Mouse (Mus musculus) midbrain, embryonic 13.5 days (tissue): Measurements from ENCODE around the gene Opn1sw. TPM values are rescaled to one million over a fixed set of nuclear protein-coding genes. Genes with fewer than 3 reads are reported as not detected.

Experiments
- ATAC-seq: fragments of 200-750 bp; cut with Nextera tagmentation; 2 replicates; pipeline ENCODE4 v1.8.0; 2017; ENCODE audit warnings: mild to moderate bottlenecking, moderate TSS enrichment, moderate library complexity
- H3K27ac ChIP-seq: fragments of 300-500 bp; sonication (generic); 2 replicates; pipeline ENCODE4 v1.5.1; 2015; ENCODE audit warnings: inconsistent platforms, mild to moderate bottlenecking, moderate library complexity
- H3K27me3 ChIP-seq: fragments of 300-500 bp; sonication (generic); 2 replicates; pipeline ENCODE4 v1.6.1; 2015; ENCODE audit warnings: mild to moderate bottlenecking, inconsistent platforms
- H3K36me3 ChIP-seq: fragments of 300-500 bp; sonication (generic); 2 replicates; pipeline ENCODE4 v1.6.1; 2015; ENCODE audit warnings: mild to moderate bottlenecking, inconsistent platforms
- H3K4me1 ChIP-seq: fragments of 300-500 bp; sonication (generic); replicated peaks from 2 replicates; pipeline ENCODE4 v1.6.1; 2015; ENCODE audit warnings: inconsistent platforms
- H3K4me2 ChIP-seq: fragments of 300-500 bp; sonication (generic); replicated peaks from 2 replicates; pipeline ENCODE4 v1.6.1; 2015; ENCODE audit warnings: moderate library complexity, mild to moderate bottlenecking, inconsistent platforms
- H3K4me3 ChIP-seq: fragments of 300-500 bp; sonication (generic); replicated peaks from 2 replicates; pipeline ENCODE4 v1.5.1; 2015; ENCODE audit warnings: mild to moderate bottlenecking, inconsistent platforms
- H3K9ac ChIP-seq: fragments of 300-500 bp; sonication (generic); replicated peaks from 2 replicates; pipeline ENCODE4 v1.6.1; 2015; ENCODE audit warnings: mild to moderate bottlenecking, inconsistent platforms
- H3K9me3 ChIP-seq: fragments of 300-500 bp; sonication (generic); 2 replicates; pipeline ENCODE4 v1.6.1; 2016; ENCODE audit warnings: mild to moderate bottlenecking, inconsistent platforms
- WGBS: fragments of 180-500 bp; shearing (Covaris S2); methylation state at CpG from one replicate; pipeline ENCODE4 v1.1.7; 2015; 5-methylcytosine and 5-hydroxymethylcytosine counted together
- polyA plus RNA-seq: library from polyadenylated mRNA; unstranded; fragments of >200 nt; fragmentation: Nextera tagmentation; extraction: Ambion mirVana; gene quantifications from 2 replicates; pipeline ENCODE4 v1.2.1, GENCODE M21; 2015

The Opn1sw gene
- polyA plus RNA-seq, 1 experiment from 2014 or later: 0.30 TPM

GRCm38 (mm10) chr6:29428171-29428570 lies 39.9 kb upstream of the Opn1sw start:
- peaks cover 28% of the 10 kb centered on the region for H3K27me3 ChIP-seq
- H3K27ac ChIP-seq: no peak overlapping the region
- no peaks in the 10 kb centered on the region for H3K9me3 ChIP-seq
- no peak overlapping the region for H3K4me3 ChIP-seq
- no peak overlapping the region for H3K9ac ChIP-seq
- H3K4me1 ChIP-seq: peaks cover 12% of the 10 kb centered on the region
- H3K4me2 ChIP-seq: no peak overlapping the region
- H3K36me3 ChIP-seq: no peaks in the 10 kb centered on the region
- ATAC-seq: no peak
- 57% methylated on average over 4 of the region's 4 CpGs for WGBS

DNA sequence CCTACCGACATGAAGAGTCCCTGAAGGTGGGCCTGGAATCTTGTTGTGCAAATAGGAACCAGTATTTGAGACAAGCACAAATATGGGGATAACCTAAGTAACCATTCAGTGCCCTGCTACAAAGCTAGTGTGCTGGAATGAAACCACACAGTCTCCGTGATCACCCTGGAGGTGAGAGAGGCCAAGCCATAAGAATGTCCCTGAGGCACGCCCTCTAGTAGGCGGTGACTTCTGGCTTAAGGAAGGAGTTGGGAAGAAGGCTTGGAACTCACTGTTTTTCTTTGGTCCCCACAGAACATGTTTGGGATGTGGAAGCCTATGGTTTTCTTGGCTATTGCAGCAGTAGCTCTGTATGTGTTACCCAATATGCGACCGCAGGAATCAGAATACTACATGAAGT lies 38.1 kb upstream of the Opn1sw start:
- H3K27me3 ChIP-seq: peaks cover 10% of the 10 kb centered on the region
- H3K4me2 ChIP-seq: no peak overlapping the region
- no peaks in the 10 kb centered on the region for H3K9me3 ChIP-seq
- H3K36me3 ChIP-seq: peaks cover 3% of the 10 kb centered on the region; the same call in 1 of the 2 replicates
- no peak overlapping the region for H3K4me3 ChIP-seq
- H3K4me1 ChIP-seq: no peaks in the 10 kb centered on the region; the same call in 1 of the 2 replicates
- 78% methylated on average over 6 of the region's 6 CpGs for WGBS
- ATAC-seq: no peak
- H3K9ac ChIP-seq: no peak overlapping the region
- H3K27ac ChIP-seq: no peak overlapping the region

DNA sequence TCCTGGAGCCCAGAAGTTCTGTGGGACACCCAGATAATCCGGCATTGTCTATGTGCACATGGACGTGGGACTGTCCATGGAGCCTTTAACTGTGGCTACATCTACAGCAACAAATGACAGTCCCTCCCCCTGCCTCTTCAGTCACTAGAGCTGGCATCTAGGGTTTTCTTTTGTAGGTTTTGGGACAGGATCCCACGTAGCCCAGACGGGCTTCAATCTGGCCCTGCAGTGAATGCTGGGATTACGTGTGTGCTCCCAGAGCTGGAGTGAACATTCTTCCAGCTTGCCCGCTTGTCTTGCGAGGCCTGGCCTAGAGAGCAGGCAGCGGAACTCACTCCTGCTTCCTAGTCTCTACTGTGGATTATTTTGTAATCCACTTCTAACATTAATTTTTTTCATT lies 36.9 kb upstream of the Opn1sw start:
- no peaks in the 10 kb centered on the region for H3K9me3 ChIP-seq
- no peak for ATAC-seq
- no peak overlapping the region for H3K27ac ChIP-seq
- WGBS: 74% methylated on average over 8 of the region's 8 CpGs
- H3K36me3 ChIP-seq: peaks cover 6% of the 10 kb centered on the region; the same call in 1 of the 2 replicates
- H3K4me1 ChIP-seq: no peaks in the 10 kb centered on the region
- no peaks in the 10 kb centered on the region; the same call in 1 of the 2 replicates for H3K27me3 ChIP-seq
- H3K9ac ChIP-seq: no peak overlapping the region
- no peak overlapping the region for H3K4me2 ChIP-seq
- no peak overlapping the region for H3K4me3 ChIP-seq

DNA sequence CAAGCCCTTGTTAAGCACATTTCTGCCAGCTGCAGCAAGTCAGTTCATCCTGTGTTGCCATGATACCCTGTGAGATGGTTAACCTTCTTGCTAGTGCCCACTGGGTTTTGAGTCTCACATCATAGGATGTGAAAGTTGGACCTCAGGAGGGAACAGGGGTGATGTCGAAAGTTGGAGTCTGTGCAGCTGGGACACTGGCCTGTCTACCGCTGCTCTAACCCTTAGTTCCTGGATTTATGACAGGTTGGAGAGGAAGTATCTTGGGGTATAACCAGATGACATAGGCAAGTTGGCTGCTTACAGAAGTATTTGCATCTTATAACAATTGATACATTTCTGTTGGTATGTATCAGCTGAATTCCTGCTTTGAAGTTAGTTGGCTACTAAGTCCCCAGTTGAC lies 32.3 kb upstream of the Opn1sw start:
- WGBS: 95% methylated on average over 2 of the region's 2 CpGs
- H3K4me3 ChIP-seq: no peak overlapping the region
- H3K36me3 ChIP-seq: peaks cover 27% of the 10 kb centered on the region

GRCm38 (mm10) chr6:29415446-29415845 lies 27.2 kb upstream of the Opn1sw start:
- H3K27me3 ChIP-seq: no peaks in the 10 kb centered on the region
- peak overlapping the region; percentile 10; the same call in 1 of the 2 replicates for H3K9ac ChIP-seq
- H3K9me3 ChIP-seq: no peaks in the 10 kb centered on the region
- no peak overlapping the region for H3K4me3 ChIP-seq
- no peak overlapping the region for H3K4me2 ChIP-seq
- no peaks in the 10 kb centered on the region for H3K4me1 ChIP-seq
- H3K27ac ChIP-seq: no peak overlapping the region
- WGBS: 90% methylated on average over 9 of the region's 9 CpGs
- ATAC-seq: no peak
- peaks cover 67% of the 10 kb centered on the region for H3K36me3 ChIP-seq

More for the DNA sequence above, 32.3 kb upstream of the Opn1sw start:
- Histone ChIP-seq H3K9ac (no peak overlapping the region), H3K27me3 (no peaks in the 10 kb centered on the region), H3K4me2 (no peak overlapping the region), H3K4me1 (no peaks in the 10 kb centered on the region), H3K9me3 (no peaks in the 10 kb centered on the region), H3K27ac (no peak overlapping the region)
- ATAC-seq: no peak

- WGBS: 88% methylated on average over 6 of the region's 6 CpGs
- H3K27me3 ChIP-seq: peaks cover 12% of the 10 kb centered on the region
- H3K4me3 ChIP-seq: no peak overlapping the region
- ATAC-seq: no peak
- no peak overlapping the region for H3K27ac ChIP-seq
- no peaks in the 10 kb centered on the region for H3K9me3 ChIP-seq
- no peak overlapping the region for H3K9ac ChIP-seq
- H3K36me3 ChIP-seq: peaks cover 49% of the 10 kb centered on the region
- 0 out of 2 replicates have a peak, but pooled peaks cover 4% of the 10 kb centered on the region for H3K4me1 ChIP-seq
- H3K4me2 ChIP-seq: no peak overlapping the region
These were observed 18.1 kb upstream of the Opn1sw start for GRCm38 (mm10) chr6:29406412-29406811.

DNA sequence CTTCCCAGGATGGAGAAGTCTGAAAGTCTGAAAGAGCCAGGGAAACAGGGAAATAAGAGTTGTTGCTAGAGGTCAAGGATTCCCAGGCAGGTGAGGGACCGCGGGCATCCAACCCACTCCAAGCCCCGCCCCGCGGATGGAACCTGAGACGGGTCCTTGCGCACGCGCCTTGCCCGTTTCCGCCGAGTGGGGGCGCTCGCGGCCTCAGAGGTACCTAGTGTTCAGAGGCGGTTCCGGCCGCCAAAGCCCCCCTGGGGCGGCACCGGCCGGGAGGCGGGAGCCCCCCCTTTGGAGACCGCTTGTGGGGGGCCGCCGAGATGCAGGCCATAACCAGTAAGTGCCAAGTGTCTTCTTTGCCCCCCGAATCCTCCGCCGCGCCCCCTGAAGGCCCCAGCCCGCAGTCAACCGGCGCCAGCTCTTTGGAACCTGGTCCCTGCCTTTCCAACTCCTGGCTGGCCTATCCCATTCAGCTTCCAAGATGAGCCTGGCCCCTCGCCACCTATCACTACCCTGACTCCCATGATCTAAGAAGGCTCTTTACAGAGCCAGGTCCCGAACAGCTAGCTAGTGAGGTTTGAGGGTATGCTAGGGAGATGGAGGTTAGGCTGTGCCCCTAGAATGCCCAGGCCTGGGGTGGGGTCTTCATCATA lies 14.6 kb upstream of the Opn1sw start:
- peaks cover 6% of the 10 kb centered on the region for H3K4me1 ChIP-seq
- peaks cover 12% of the 10 kb centered on the region for H3K27me3 ChIP-seq
- ATAC-seq: no peak
- H3K4me3 ChIP-seq: no peak overlapping the region
- no peak overlapping the region for H3K9ac ChIP-seq
- peaks cover 17% of the 10 kb centered on the region for H3K36me3 ChIP-seq
- H3K27ac ChIP-seq: no peak overlapping the region
- H3K9me3 ChIP-seq: no peaks in the 10 kb centered on the region
- 0 out of 2 replicates have a peak overlapping the region, but pooled peaks have one; percentile 2 for H3K4me2 ChIP-seq
- WGBS: 7% methylated on average over 33 of the region's 34 CpGs

GRCm38 (mm10) chr6:29399851-29400250 lies 11.6 kb upstream of the Opn1sw start:
- H3K27me3 ChIP-seq: peaks cover 18% of the 10 kb centered on the region
- H3K36me3 ChIP-seq: no peaks in the 10 kb centered on the region
- no peak overlapping the region for H3K27ac ChIP-seq
- H3K9me3 ChIP-seq: no peaks in the 10 kb centered on the region
- 66% methylated on average over 4 of the region's 4 CpGs for WGBS
- H3K4me3 ChIP-seq: no peak overlapping the region
- no peak for ATAC-seq
- H3K4me2 ChIP-seq: no peak overlapping the region
- peaks cover 24% of the 10 kb centered on the region for H3K4me1 ChIP-seq
- no peak overlapping the region for H3K9ac ChIP-seq

GRCm38 (mm10) chr6:29397575-29397974 lies 9.3 kb upstream of the Opn1sw start:
- Histone ChIP-seq H3K4me3 (peak overlapping the region; percentile 71), H3K9ac (peak overlapping the region; percentile 82), H3K4me2 (peak overlapping the region; percentile 81), H3K4me1 (peaks cover 20% of the 10 kb centered on the region), H3K27ac (peak overlapping the region; percentile 69), H3K9me3 (no peaks in the 10 kb centered on the region), H3K36me3 (no peaks in the 10 kb centered on the region), H3K27me3 (peaks cover 25% of the 10 kb centered on the region)
- peak; percentile 55 for ATAC-seq
- 5% methylated on average over 6 of the region's 6 CpGs for WGBS

DNA sequence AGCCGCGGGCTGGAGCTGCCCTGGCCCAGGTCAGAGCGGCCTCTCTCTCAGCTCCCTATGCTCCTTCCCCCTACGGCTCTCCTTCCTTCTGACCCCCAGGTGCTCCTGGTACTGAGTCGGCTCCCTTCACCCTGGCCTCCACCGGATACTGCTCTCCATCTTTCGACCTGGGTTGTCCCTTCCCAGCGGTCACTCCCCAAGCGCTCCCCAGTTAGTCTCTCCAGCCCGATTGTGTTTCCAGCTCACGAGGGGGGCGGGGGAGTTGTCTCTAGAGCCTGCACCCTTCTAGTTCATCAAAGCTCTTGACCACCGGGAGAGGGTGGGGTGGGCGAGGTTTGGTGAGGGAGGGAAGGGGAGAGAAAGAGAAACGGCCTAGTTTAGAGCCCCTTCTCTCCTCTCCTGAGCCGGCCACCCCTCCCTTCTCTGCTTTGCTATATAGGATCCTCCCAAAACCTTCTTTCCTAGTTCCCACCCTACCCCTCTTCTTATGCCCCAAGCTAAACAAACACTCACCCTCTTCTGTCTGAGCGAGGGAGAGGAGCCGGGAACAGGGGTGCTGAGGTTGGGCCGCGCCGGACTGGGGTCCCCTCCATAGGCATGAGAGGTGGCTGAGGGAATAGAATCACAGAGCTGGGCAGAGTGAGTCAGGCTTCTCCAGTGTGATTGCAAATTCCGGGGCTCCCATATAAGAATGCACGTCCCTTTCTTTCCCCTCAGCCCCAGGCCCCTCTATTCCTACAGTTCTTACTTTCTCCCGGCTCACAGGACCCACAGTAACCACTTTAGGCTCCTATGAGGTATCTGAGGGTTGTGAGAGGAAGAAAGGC lies 8.7 kb upstream of the Opn1sw start:
- peaks cover 20% of the 10 kb centered on the region for H3K4me1 ChIP-seq
- WGBS: 1% methylated on average over 24 of the region's 24 CpGs
- peak overlapping the region; percentile 81 for H3K4me2 ChIP-seq
- no peaks in the 10 kb centered on the region for H3K36me3 ChIP-seq
- H3K27me3 ChIP-seq: peaks cover 21% of the 10 kb centered on the region
- H3K27ac ChIP-seq: peak overlapping the region; percentile 69
- peak overlapping the region; percentile 71 for H3K4me3 ChIP-seq
- ATAC-seq: peak; percentile 84
- H3K9me3 ChIP-seq: no peaks in the 10 kb centered on the region
- peak overlapping the region; percentile 82 for H3K9ac ChIP-seq

DNA sequence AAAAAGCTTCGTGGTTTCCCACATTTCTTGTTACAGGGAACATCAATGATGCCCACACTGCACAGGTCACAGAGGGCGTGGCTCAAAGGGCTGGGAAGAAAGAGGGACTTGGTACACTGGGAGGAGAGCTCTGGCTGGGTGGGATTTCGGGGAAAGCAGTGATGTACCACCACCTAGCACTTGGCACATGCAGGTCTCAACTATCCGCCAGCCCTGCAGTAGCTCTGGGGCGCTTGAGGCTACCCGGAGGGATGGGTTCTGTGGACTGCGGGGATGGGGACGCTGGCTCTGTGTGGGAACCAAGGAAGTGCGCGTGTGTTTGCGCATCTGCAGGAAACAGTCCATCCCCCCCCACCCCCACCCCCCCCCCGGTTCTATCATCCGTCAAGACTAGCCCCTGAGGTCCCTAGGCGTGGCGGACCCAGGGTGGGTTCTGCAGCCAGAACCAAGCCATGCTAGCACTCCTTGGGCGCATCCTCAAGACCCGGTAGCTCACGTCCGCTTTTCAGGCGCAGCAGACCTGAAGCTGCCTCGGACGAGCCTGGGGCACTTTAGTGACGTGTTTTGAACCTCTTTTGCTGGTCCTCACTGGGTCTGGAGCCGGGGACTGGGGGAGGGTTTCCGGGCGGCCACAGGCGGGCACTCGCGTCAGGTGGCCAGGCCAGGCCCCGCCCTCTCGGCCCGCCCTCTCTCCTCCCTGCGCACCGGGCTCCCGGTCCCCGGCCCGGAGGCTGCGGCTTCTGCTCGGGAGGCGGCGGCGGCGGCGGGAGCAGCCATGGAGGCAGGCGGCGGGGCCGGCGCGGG lies 7.8 kb upstream of the Opn1sw start, which contains the start of gene Ccdc136:
Gene Ccdc136 (plus strand): TSS at position 400 of the 804 bp plus-strand sequence.
- Histone ChIP-seq H3K4me3 (peak within 1 kb of the TSS; percentile 71), H3K9ac (peak within 1 kb of the TSS; percentile 82), H3K27me3 (peaks cover 19% of the 10 kb centered on the region), H3K4me2 (peak within 1 kb of the TSS; percentile 81), H3K36me3 (no peaks in the 10 kb centered on the region), H3K9me3 (no peaks in the 10 kb centered on the region), H3K27ac (peak within 1 kb of the TSS; percentile 69), H3K4me1 (peaks cover 20% of the 10 kb centered on the region)
- WGBS: 1% methylated on average over 33 of the region's 49 CpGs
- ATAC-seq: peak; percentile 95
